10 mouse cellular contexts compared by ENCODE assay signal in genomic region chr8:11273506-11274158, GRCm38 (mm10). TPM values are rescaled to one million over a fixed set of nuclear protein-coding genes. Genes with fewer than 3 reads are reported as not detected.
A peak's percentile ranks its signal among the peaks of the same experiment; 100 is the strongest.
DNase-seq lines count a peak whose midpoint lies in the region; ATAC-seq lines count a peak whose summit lies in the region.
"Had no signal": no experiment of that assay in that cellular context is flagged by ENCODE, and none has a peak within 500 bp of the region (broad histone marks: within the 10 kb centered on the region; RNA-seq: fewer than 3 reads in every experiment).

No protein-coding gene starts in this region.

- intact Hi-C loops in heart, postnatal 36 days (cut with DNase I) = no loop called here

- no peaks in the 10 kb centered on the region for H3K9me3 ChIP-seq in lung, embryonic 16.5 days (ENCODE audit: control insufficient read depth, low read length)

- H3K4me3 ChIP-seq in lung, embryonic 16.5 days (ENCODE audit: low read length) = no peak overlapping the region
- H3K4me3 ChIP-seq: myocyte had no signal

- peak; percentile 93 for DNase-seq in brain, adult 2 months (ENCODE audit: low read depth, low spot score)
- peak; percentile 75 to 78 for DNase-seq in gastrocnemius, adult 8-10 months (ENCODE audit: low spot score in 2 of 2)
- peak; percentile 69 to 71 for DNase-seq in heart, postnatal 36 days
- no peak for DNase-seq in ovary, postnatal 14 days (ENCODE audit: low spot score)
- no peak for DNase-seq in natural killer cell, adult 2 months (ENCODE audit: low spot score in 2 of 2)
- DNase-seq in thymus, postnatal 36 days = no peak
- DNase-seq in Muller cell, postnatal 12 days (ENCODE audit: inconsistent ontology term) = no peak
- DNase-seq: cerebellum, adult 11 months had no signal

- no peak overlapping the region for H3K9ac ChIP-seq in lung, embryonic 16.5 days (ENCODE audit: low read length)

- ATAC-seq in lung, embryonic 16.5 days (ENCODE audit: low read depth) = peak; percentile 34

- H3K36me3 ChIP-seq in lung, embryonic 16.5 days (ENCODE audit: control insufficient read depth, insufficient read depth, low read length) = no peaks in the 10 kb centered on the region

- H3K4me1 ChIP-seq in lung, embryonic 16.5 days (replicated peaks; ENCODE audit: control insufficient read depth, insufficient read depth, low read length) = peaks cover 74% of the 10 kb centered on the region

- H3K27ac ChIP-seq in lung, embryonic 16.5 days (ENCODE audit: low read length) = peak overlapping the region; percentile 38

- H3K4me2 ChIP-seq in lung, embryonic 16.5 days (ENCODE audit: low read depth, low read length) = no peak overlapping the region

- WGBS in lung, embryonic 16.5 days = 66% methylated on average over 15 of the region's 15 CpGs

- no peaks in the 10 kb centered on the region for H3K27me3 ChIP-seq in lung, embryonic 16.5 days (ENCODE audit: control insufficient read depth, insufficient read depth, low read depth, low read length)

RNA-seq across cellular contexts. Expression of gene Col4a2, which starts 39.0 kb away (rescaled TPM):
- total RNA-seq in gastrocnemius, adult 8-10 months (2022) = 10 to 100 TPM; 17.8 to 38.4 (median 26.0) TPM
- total RNA-seq in heart, postnatal 36 days (2021) = 100 to 1,000 TPM; 228 to 282 TPM
- 113 and 117 TPM in 2 replicates for polyA plus RNA-seq in lung, embryonic 16.5 days (2015; fragmentation: Nextera tagmentation; extraction: Ambion mirVana)

RNA-seq across cellular contexts. Expression of gene Col4a1, which starts 39.0 kb away (rescaled TPM):
- total RNA-seq in gastrocnemius, adult 8-10 months (2022) = 10 to 100 TPM; 27.4 to 61.7 (median 46.3) TPM
- 100 to 1,000 TPM; 371 to 526 TPM for total RNA-seq in heart, postnatal 36 days (2021)
- polyA plus RNA-seq in lung, embryonic 16.5 days (2015; fragmentation: Nextera tagmentation; extraction: Ambion mirVana) = 368 and 370 TPM in 2 replicates

Comparison
In these comparisons a context has a peak if more than half of its experiments do, and no peak if none do; other contexts are left out.
1. DNase-seq: peak in brain, adult 2 months (single experiment), gastrocnemius, adult 8-10 months (2 of 2) and heart, postnatal 36 days (2 of 2); none in ovary, postnatal 14 days (single experiment), natural killer cell, adult 2 months (0 of 2), thymus, postnatal 36 days (0 of 2) and Muller cell, postnatal 12 days (single experiment).
2. RNA of gene Col4a2, which starts 39.0 kb away (total RNA-seq): 228 to 282 TPM in heart, postnatal 36 days; 17.8 to 38.4 TPM in gastrocnemius, adult 8-10 months; every median in the first group is over 4 times any median in the second.
3. RNA of gene Col4a1, which starts 39.0 kb away (total RNA-seq): 371 to 526 TPM in heart, postnatal 36 days; 27.4 to 61.7 TPM in gastrocnemius, adult 8-10 months; every median in the first group is over 4 times any median in the second.